Mouse (Mus musculus) heart, adult 10 weeks (tissue): Measurements from ENCODE around the gene Slc26a6. TPM values are rescaled to one million over a fixed set of nuclear protein-coding genes. Genes with fewer than 3 reads are reported as not detected.

Source experiments
- polyA plus RNA-seq: library from polyadenylated mRNA; stranded (reverse); fragments of 350-450 nt; fragmentation: Illumina TruSeq; extraction: RNeasy Lipid Tissue Mini Kit (QIAGEN cat#74804); gene quantifications from one replicate; pipeline ENCODE4 v1.2.3, GENCODE M21; 2014; ENCODE audit warnings: low read depth, low replicate concordance

Gene Slc26a6
- 27.2 TPM for polyA plus RNA-seq

GRCm38 (mm10) chr9:108852976-108853375, at the start of gene Slc26a6:
Gene Slc26a6 (plus strand): TSS chr9:108853283.

DNA sequence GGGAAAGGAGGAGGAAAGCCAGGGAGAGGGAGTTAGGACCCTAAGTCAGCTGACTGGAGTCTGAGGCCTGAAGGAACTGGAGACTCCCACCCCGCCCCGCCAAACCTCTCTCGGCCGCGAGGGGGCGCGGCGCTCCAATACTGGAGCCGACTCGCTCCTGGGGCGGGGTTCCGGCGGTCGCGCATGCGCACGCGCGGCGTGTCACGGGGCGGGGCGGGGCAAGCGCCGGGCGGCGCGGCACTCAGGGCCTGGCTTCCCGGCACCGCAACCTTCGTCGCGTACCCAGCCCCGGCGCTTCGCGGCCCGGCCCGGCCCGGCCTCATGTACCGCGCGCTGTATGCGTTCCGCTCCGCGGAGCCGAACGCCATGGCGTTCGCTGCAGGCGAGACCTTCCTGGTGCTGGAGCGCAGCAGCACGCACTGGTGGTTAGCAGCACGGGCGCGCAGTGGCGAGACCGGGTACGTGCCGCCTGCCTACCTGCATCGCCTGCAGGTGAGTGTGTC, 44.9 kb upstream of the Slc26a6 start, which contains the start of gene Nckipsd:
Gene Nckipsd, plus strand, starts transcription at position 206 of the 503 bp plus-strand sequence.

DNA sequence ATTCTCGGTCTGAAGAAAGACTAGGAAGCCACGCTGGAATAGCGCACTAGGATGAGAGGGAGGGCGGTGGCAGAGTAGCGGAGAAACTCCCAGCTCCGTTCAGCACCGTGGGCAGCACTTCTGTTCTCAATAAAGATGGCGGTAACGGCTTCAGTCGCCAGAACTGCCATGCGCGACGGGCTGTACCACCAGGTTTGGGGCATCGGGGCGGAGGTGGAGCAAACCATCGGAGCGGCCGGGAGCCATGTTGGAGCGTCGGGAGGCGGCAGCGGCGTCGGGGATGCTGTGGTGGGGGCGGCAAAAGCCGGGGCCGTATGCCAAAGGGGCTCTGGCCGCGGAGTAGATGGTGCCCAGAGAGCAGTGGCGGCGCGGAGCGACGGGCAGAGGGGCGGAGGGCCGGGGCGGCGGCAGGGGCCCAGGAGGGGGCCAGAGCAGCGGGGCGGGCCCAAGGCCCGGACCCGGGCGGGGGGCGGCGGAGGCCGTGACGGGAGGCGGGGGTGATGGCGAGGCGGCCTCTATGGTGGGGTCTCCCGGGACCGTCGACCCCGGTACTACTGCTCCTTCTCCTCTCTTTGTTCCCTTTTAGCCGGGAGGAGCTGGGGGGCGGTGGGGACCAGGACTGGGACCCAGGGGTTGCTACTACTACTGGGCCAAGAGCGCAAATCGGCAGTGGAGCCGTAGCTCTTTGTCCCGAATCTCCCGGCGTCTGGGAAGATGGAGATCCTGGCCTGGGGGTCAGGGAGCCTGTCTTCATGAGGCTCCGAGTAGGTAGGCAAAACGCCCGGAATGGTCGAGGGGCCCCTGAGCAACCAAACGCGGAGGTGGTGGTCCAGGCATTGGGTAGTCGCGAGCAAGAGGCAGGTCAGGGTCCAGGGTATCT, 27.0 kb upstream of the Slc26a6 start, which contains the start of gene Celsr3:
Gene Celsr3, plus strand, starts transcription at position 501 of the 880 bp plus-strand sequence.

DNA sequence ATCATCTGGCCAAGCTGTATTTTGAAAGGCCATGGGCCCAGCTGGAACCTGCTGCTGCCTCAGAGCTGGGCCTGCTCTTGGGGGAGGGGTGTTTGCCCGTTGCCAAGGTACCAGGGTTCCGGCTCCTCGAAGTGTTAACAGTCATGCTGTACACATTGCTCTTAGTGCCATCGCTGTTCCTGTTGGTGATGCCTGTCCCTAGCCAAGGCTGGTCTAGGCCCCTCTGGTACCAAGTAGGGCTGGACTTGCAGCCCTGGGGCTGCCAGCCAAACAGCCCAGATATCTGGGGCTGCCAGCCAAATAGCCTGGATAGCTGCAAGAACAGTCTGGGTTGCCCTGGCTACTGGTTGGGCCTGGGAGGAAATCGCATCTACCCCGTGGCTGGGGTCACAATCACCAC, 61.4 kb downstream of the Slc26a6 start, which contains the start of gene Tmem89:
Gene Tmem89, plus strand, starts transcription at position 129 of the 400 bp plus-strand sequence.

DNA sequence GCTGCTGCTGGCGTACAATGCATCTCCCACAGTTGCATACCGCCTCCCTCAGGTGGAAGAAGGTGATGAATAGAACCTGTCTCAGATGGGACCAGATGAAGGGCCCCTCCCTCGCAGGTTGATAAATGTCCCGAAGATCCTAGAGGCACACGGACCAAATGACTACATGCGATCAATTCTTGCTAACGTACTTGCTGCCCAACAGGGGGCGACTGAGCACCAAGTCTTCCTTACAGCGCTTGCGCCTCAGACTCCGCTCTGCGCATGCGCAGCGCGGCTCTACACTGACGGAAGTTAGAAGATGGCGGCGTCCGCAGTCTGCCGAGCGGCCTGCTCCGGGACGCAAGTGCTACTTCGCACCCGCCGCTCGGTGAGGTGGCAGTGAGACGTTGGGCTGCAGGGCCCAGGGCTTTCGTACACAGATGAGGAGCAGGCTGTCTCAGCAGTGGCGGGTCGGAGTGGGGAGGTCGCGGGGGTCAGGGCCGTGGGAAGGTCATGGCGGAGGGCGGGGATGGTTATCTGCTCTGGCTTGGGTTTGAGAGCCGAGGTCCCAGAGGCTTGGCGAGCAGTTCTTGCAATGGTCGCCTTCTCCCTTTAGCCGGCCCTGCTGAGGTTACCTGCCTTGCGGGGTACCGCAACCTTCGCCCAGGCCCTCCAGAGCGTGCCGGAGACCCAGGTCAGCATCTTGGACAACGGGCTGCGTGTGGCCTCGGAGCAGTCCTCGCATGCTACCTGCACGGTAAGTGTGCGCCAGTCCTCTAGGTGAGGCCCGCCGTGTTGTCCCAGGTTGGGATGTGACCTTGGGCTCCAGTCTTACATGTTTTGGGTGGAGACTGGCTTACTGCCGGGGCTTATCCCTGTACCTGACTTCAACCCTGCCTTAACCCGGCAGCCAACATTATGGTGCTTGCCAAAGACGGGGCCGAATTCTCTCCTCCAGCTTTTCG, 83.6 kb downstream of the Slc26a6 start, which contains the start of gene Uqcrc1:
Gene Uqcrc1, plus strand, starts transcription at position 216 of the 947 bp plus-strand sequence.

GRCm38 (mm10) chr9:108953081-108953636, 100.1 kb downstream of the Slc26a6 start, which contains the start of gene Col7a1:
Gene Col7a1 (plus strand): TSS chr9:108953586.

Other genes starting within 250 kb of the Slc26a6 start
- 39.2 TPM for gene Arih2, start 203.9 kb upstream of the Slc26a6 start, polyA plus RNA-seq
- 202 TPM for gene Slc25a20, start 191.2 kb upstream of the Slc26a6 start, polyA plus RNA-seq
- gene Prkar2a, start 164.0 kb upstream of the Slc26a6 start, polyA plus RNA-seq = 62.2 TPM
- gene Ip6k2, start 69.5 kb upstream of the Slc26a6 start, polyA plus RNA-seq = 22.0 TPM
- gene Nckipsd, start 44.9 kb upstream of the Slc26a6 start, polyA plus RNA-seq = 11.4 TPM
- gene Celsr3, start 27.0 kb upstream of the Slc26a6 start, polyA plus RNA-seq = not detected
- not detected for gene Tmem89, start 61.3 kb downstream of the Slc26a6 start, polyA plus RNA-seq
- 1,473 TPM for gene Uqcrc1, start 83.3 kb downstream of the Slc26a6 start, polyA plus RNA-seq
- 0.60 TPM for gene Col7a1, start 100.3 kb downstream of the Slc26a6 start, polyA plus RNA-seq
- gene Ucn2, start 132.7 kb downstream of the Slc26a6 start, polyA plus RNA-seq = 0.42 TPM
- 4.6 TPM for gene Pfkfb4, start 138.5 kb downstream of the Slc26a6 start, polyA plus RNA-seq
- gene Shisa5, start 185.3 kb downstream of the Slc26a6 start, polyA plus RNA-seq = 40.8 TPM
- gene Trex1, start 206.5 kb downstream of the Slc26a6 start, polyA plus RNA-seq = 22.4 TPM
- 7.5 TPM for gene Atrip, start 220.8 kb downstream of the Slc26a6 start, polyA plus RNA-seq
- 13.3 TPM for gene Ccdc51, start 229.2 kb downstream of the Slc26a6 start, polyA plus RNA-seq
- 188 TPM for gene Tma7, start 229.3 kb downstream of the Slc26a6 start, polyA plus RNA-seq
- 25.6 TPM for gene Plxnb1, start 242.1 kb downstream of the Slc26a6 start, polyA plus RNA-seq